Mouse (Mus musculus) monocyte, adult 5-6 weeks (primary cell): Measurements from ENCODE around the gene Podn. TPM values are rescaled to one million over a fixed set of nuclear protein-coding genes. Genes with fewer than 3 reads are reported as not detected.

Experiments used
- ATAC-seq: fragments of 153-309, 156-312 bp; replicated peaks from 2 replicates; pipeline ENCODE4 v1.8.0; 2017; ENCODE audit warnings: mild to moderate bottlenecking; ENCODE audit not compliant: low TSS enrichment, insufficient number of reproducible peaks, severe bottlenecking, poor library complexity, low FRiP score
- total RNA-seq: library from RNA; stranded (forward); fragments of 200-1000, 200-491, 200-594 nt; gene quantifications from 3 replicates; pipeline ENCODE4 v1.2.3, GENCODE M21; 2017

Gene Podn
- total RNA-seq, 1 experiment from 2014 or later, result not detected

GRCm38 (mm10) chr4:108057247-108057646 is 39.0 kb downstream of the Podn start:
- no peak for ATAC-seq

- no peak for ATAC-seq
Observed at GRCm38 (mm10) chr4:108055873-108056272, 40.4 kb downstream of the Podn start.

DNA sequence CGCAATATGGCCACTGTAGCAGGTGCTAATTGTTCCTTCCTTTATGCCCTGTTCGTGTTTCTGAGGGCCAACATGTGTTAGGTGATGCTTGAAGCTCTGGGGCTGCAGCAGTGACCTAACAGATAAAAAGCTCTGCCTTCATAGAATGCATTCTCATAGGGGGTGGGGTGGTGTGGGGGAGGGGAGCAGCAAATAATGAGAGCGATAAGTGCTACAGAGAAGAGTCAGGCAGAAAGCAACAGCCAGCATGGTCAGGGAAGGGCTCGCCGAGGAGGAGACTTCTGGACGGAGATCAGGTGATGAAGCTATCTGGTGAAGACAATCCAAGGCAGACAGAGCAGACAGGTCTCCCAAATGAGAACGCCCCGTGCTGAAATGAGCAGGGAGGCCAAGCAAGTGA is 43.6 kb downstream of the Podn start:
- ATAC-seq, result no peak

DNA sequence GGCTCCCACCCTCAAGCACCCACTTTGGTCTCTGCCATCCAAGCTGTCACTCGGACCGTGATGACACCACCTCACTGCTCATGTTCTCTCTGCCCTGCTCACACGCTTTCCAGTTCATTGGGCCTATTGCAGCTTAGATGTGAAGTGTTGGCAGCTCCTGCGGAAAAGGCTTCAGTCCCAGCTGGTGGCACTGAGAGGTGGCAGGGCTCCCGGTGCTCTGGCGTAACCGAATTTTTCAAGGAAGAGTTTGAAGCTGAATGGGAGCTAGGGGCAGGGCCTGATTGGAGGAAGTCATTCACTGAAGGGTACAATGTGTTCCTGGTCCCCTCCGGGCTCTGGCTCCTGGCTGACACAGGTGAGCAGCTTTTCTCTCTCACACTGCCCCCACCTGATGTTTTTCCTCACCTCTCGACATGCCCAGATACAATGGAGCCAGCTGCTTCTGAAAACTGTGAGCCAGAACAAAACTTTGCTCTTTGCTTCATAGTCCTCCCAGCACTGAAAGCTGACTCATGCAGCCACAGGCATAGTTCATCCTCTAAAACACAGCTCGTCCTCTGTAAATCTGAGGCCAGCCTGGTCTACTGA is 44.5 kb downstream of the Podn start:
- ATAC-seq, result no peak

DNA sequence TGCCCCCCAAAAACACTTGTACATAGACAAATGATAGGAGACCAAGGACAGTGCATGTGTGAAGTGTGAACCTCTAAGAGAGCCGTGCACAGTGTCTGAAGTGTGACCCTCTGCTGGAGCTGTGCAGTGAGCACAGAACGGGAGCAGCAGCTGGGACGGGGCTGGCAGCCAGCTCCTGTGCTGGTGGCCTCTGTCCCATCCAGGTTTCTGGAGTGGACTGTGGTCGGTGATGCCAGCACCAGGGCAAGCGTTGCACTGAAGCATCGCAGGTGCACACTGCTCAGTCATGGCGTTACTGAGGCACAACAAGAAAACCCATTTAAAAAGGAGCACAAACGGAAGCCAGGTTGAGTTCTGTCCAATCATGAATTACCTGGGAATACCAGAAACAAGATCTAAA is 50.1 kb downstream of the Podn start:
- no peak for ATAC-seq

DNA sequence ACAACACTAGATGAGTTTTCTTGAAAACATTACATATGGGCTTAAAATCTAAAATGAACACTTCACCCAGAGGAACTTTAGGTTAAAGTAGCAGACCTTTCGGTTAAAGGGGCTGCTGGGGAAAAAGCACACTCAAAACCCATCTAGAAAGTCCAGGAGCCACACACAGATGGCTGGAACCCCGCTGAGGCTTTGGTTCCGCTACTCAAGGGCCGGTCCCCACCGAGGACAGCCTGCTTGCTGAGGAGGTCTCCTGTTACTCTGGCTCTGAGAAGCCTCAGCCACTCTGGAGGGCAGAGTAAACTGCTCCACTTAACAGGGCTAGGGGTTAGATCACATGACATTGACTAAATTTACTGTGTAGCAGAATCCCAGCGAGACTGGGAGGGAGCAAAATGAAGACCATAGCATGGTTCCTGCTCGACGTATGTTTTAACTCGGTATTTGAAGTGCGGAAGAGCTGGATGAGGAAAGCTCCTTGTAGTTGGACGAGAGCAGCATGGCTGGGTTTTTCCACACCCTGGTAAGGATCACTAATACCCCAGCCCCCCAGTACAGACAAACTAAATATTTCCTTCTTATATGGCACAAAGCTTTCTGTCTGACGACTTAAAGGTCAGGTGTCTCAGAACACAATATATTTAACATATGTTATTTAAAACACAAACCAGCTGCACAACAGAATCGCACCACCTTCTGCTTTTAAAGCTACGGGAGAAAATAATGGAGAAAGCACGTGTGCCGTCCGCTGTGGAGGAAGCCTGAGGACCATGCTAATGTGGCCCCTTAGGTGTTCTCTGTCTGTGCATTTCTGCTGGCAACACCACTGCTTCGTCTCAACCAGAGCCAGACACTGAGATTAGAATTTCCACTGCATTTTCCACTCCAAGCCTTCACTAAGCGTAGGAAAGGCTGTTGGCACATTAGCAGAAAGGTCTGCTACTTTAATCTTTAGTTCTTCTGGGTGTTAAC is 50.8 kb downstream of the Podn start:
- no peak for ATAC-seq

DNA sequence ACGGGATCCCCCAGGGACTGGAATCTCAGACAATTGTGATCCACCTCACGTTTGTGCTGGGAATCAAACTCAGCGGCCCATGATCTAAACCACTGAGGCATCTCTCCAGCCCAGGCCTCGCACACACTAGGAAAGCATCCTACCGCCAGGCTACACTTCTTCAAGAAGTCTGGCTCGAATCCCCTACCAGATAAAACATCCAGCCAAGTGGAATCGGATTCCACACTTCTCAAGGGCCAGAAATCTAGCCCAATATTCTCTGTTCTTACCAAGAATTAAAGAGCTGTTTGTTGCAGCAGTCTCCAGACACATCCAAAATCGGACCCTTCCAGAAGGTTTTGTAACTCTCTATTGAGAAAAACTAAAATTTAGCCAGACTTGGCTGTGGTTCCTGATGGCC is 59.2 kb downstream of the Podn start:
- no peak for ATAC-seq

DNA sequence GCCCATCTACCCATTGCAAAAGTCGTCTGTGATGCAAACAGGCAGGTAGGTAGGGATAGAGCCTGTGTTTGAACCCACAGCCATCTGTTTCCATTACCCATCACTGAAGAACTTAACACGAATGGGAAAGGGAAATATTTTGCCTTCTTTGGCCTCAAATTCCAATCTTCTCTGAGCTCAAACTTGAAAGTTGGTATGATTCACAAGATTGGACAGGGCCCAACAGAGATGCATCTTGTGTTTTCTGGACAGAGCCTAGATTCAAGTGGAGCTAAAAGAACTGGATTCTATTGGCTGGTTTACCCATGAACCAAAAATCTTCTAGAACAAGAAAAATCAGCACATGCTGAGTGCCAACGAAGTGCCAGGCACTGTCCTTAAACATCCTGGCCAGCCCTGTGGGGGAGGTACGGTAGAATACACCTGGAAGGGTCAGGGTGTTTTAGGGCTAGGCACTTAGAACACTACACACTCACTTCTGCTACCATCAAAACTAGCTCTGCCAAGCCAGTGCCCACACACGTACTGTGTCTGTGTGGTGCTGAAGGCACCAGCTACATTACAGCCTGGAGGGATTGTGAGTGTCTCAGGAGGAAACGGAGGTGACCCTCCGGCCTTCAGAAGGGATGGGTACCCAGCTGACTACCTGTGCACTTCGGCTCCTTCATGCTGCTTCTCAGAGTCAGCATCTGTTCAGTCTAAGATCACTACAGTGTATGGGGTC is 63.0 kb downstream of the Podn start:
- no peak for ATAC-seq

- ATAC-seq, result no peak
Observed at GRCm38 (mm10) chr4:108032352-108032849, 63.8 kb downstream of the Podn start.

GRCm38 (mm10) chr4:108031502-108032351 is 64.5 kb downstream of the Podn start:
- ATAC-seq, result no peak

DNA sequence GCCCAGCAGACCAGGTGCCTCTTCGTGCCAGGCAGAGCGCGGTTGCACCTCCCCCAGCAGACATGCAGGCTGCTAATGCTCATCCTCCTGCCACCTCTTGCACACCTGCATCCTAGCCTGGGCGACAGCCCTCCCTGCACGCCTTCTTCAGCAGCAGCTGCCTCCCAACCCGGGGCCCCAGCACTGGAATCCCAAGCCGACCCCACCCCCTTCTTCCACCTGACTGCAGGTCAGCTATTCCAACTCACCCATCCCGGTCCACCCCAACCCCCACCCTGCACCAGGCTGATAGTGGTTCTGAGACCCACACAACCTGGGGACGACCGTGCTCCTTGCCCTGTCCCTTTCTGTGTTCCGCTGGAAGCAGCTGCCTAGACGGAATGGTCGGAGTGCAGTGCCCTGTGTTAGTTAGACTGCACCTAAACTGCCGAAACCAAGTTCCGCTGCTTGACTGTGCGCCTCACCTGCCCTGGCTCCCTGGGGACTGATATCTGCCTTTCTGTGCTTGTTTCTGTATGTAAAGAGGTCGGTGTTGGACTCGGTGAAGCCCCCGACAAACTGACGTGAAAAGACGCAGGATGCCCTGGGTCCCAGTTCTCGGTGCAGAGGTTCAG is 65.2 kb downstream of the Podn start:
- ATAC-seq, result no peak

DNA sequence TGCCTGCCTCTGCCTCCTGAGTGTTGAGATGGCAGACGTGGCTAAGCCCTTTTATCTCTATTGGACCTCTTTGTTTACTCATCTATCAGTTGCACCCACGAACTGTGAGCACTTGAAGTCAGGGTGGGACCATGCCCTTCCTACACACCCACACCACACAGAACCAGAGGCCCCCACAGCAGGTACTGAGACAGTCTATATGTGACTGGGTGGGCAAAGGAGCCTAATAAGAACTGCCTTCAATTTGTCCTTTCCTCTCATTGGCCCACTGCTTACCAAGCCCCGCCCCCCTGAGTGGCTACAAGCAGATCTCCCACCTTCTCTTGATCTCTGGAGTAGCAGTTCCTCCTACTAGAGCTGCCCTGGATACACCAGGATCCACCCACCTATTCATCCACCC is 70.1 kb downstream of the Podn start:
- no peak for ATAC-seq

- no peak for ATAC-seq
Observed at GRCm38 (mm10) chr4:108025269-108025668, 71.0 kb downstream of the Podn start.

GRCm38 (mm10) chr4:108024641-108025040 is 71.6 kb downstream of the Podn start:
- no peak for ATAC-seq

GRCm38 (mm10) chr4:108023186-108023585 is 73.1 kb downstream of the Podn start:
- no peak for ATAC-seq

GRCm38 (mm10) chr4:108020178-108020577 is 76.1 kb downstream of the Podn start:
- ATAC-seq, result no peak

GRCm38 (mm10) chr4:108018961-108019921 is 77.0 kb downstream of the Podn start:
- ATAC-seq, result no peak
